Mouse (Mus musculus): ENCODE data around the gene Tgfbr3. TPM values are rescaled to one million over a fixed set of nuclear protein-coding genes. Genes with fewer than 3 reads are reported as not detected.

The Tgfbr3 gene
- polyA plus RNA-seq, 1 experiment from 2014 or later: 23.8 TPM

- no peaks in the 10 kb centered on the region for H3K27me3 ChIP-seq (ENCODE audit: insufficient read depth, low read length)
- no peaks in the 10 kb centered on the region; the same call in 1 of the 2 replicates for H3K36me3 ChIP-seq (ENCODE audit: insufficient read depth)
- DNase-seq (peak; percentile 87), ATAC-seq (ENCODE audit: insufficient read depth) (0 out of 2 replicates have a peak, but pooled peaks have one; percentile 35)
- no peak for TF ChIP-seq CTCF (IDR thresholded peaks at IDR 0.05; ENCODE audit: low read depth)
- no peak overlapping the region for H3K4me3 ChIP-seq (ENCODE audit: low read depth, low read length)
- no peaks in the 10 kb centered on the region for H3K9me3 ChIP-seq (ENCODE audit: low read depth, low read length)
- no peak overlapping the region for H3K4me2 ChIP-seq
- no peak overlapping the region for H3K9ac ChIP-seq
- peaks cover 20% of the 10 kb centered on the region for H3K4me1 ChIP-seq (ENCODE audit: insufficient read depth)
- WGBS: 42% methylated on average over 17 of the region's 17 CpGs
- H3K27ac ChIP-seq (ENCODE audit: low read depth): peak overlapping the region; percentile 67
Observed at GRCm38 (mm10) chr5:107221892-107222669, 67.3 kb downstream of the Tgfbr3 start.

- no peaks in the 10 kb centered on the region for H3K9me3 ChIP-seq (ENCODE audit: low read depth, low read length)
- H3K4me2 ChIP-seq: no peak overlapping the region
- H3K4me3 ChIP-seq (ENCODE audit: low read depth, low read length): no peak overlapping the region
- WGBS: 59% methylated on average over 5 of the region's 5 CpGs
- no peak overlapping the region for H3K9ac ChIP-seq
- H3K27me3 ChIP-seq (ENCODE audit: insufficient read depth, low read length): no peaks in the 10 kb centered on the region
- TF ChIP-seq CTCF (IDR thresholded peaks at IDR 0.05; ENCODE audit: low read depth): no peak
- H3K4me1 ChIP-seq (ENCODE audit: insufficient read depth): peaks cover 21% of the 10 kb centered on the region
- 0 out of 2 replicates have a peak overlapping the region, but pooled peaks have one; percentile 4 for H3K27ac ChIP-seq (ENCODE audit: low read depth)
- ATAC-seq (ENCODE audit: insufficient read depth): no peak
- no peak for DNase-seq
- no peaks in the 10 kb centered on the region for H3K36me3 ChIP-seq (ENCODE audit: insufficient read depth)
Observed at GRCm38 (mm10) chr5:107220936-107221335, 68.5 kb downstream of the Tgfbr3 start.

- Histone ChIP-seq H3K36me3 (ENCODE audit: insufficient read depth) (no peaks in the 10 kb centered on the region), H3K4me1 (ENCODE audit: insufficient read depth) (peaks cover 21% of the 10 kb centered on the region), H3K27ac (ENCODE audit: low read depth) (no peak overlapping the region), H3K27me3 (ENCODE audit: insufficient read depth, low read length) (no peaks in the 10 kb centered on the region), H3K4me3 (ENCODE audit: low read depth, low read length) (no peak overlapping the region), H3K4me2 (no peak overlapping the region), H3K9ac (no peak overlapping the region), H3K9me3 (ENCODE audit: low read depth, low read length) (no peaks in the 10 kb centered on the region)
- 80% methylated on average over 6 of the region's 6 CpGs for WGBS
- no peak for TF ChIP-seq CTCF (IDR thresholded peaks at IDR 0.05; ENCODE audit: low read depth)
- no peak for ATAC-seq (ENCODE audit: insufficient read depth)
- DNase-seq: no peak
Observed at GRCm38 (mm10) chr5:107219883-107220282, 69.5 kb downstream of the Tgfbr3 start.

- no peak for DNase-seq
- no peaks in the 10 kb centered on the region for H3K9me3 ChIP-seq (ENCODE audit: low read depth, low read length)
- H3K9ac ChIP-seq: no peak overlapping the region
- H3K27me3 ChIP-seq (ENCODE audit: insufficient read depth, low read length): no peaks in the 10 kb centered on the region
- H3K36me3 ChIP-seq (ENCODE audit: insufficient read depth): no peaks in the 10 kb centered on the region
- H3K4me1 ChIP-seq (ENCODE audit: insufficient read depth): peaks cover 21% of the 10 kb centered on the region
- H3K4me2 ChIP-seq: no peak overlapping the region
- no peak overlapping the region for H3K27ac ChIP-seq (ENCODE audit: low read depth)
- no peak overlapping the region for H3K4me3 ChIP-seq (ENCODE audit: low read depth, low read length)
- ATAC-seq (ENCODE audit: insufficient read depth): no peak
- no peak for TF ChIP-seq CTCF (IDR thresholded peaks at IDR 0.05; ENCODE audit: low read depth)
- WGBS: 77% methylated on average over 6 of the region's 6 CpGs
Observed at GRCm38 (mm10) chr5:107219318-107219717, 70.1 kb downstream of the Tgfbr3 start.

GRCm38 (mm10) chr5:107218594-107218993, 70.8 kb downstream of the Tgfbr3 start:
- Histone ChIP-seq H3K4me1 (ENCODE audit: insufficient read depth) (peaks cover 22% of the 10 kb centered on the region), H3K4me3 (ENCODE audit: low read depth, low read length) (no peak overlapping the region), H3K27ac (ENCODE audit: low read depth) (no peak overlapping the region), H3K9me3 (ENCODE audit: low read depth, low read length) (no peaks in the 10 kb centered on the region), H3K36me3 (ENCODE audit: insufficient read depth) (no peaks in the 10 kb centered on the region), H3K4me2 (no peak overlapping the region), H3K27me3 (ENCODE audit: insufficient read depth, low read length) (no peaks in the 10 kb centered on the region), H3K9ac (no peak overlapping the region)
- no peak for TF ChIP-seq CTCF (IDR thresholded peaks at IDR 0.05; ENCODE audit: low read depth)
- 69% methylated on average over 3 of the region's 3 CpGs for WGBS
- DNase-seq: no peak
- no peak for ATAC-seq (ENCODE audit: insufficient read depth)

- H3K27me3 ChIP-seq (ENCODE audit: insufficient read depth, low read length): no peaks in the 10 kb centered on the region
- no peak overlapping the region for H3K4me2 ChIP-seq
- H3K9ac ChIP-seq: no peak overlapping the region; the same call in 1 of the 2 replicates
- H3K4me3 ChIP-seq (ENCODE audit: low read depth, low read length): no peak overlapping the region
- ATAC-seq (ENCODE audit: insufficient read depth) (no peak), DNase-seq (no peak)
- H3K9me3 ChIP-seq (ENCODE audit: low read depth, low read length): no peaks in the 10 kb centered on the region
- H3K27ac ChIP-seq (ENCODE audit: low read depth): peak overlapping the region; percentile 70; the same call in 1 of the 2 replicates
- no peak for TF ChIP-seq CTCF (IDR thresholded peaks at IDR 0.05; ENCODE audit: low read depth)
- no peaks in the 10 kb centered on the region for H3K36me3 ChIP-seq (ENCODE audit: insufficient read depth)
- WGBS: 42% methylated on average over 2 of the region's 2 CpGs
- H3K4me1 ChIP-seq (ENCODE audit: insufficient read depth): peaks cover 15% of the 10 kb centered on the region
Observed at GRCm38 (mm10) chr5:107217139-107217538, 72.3 kb downstream of the Tgfbr3 start.

- Histone ChIP-seq H3K4me3 (ENCODE audit: low read depth, low read length) (no peak overlapping the region), H3K9ac (no peak overlapping the region), H3K4me1 (ENCODE audit: insufficient read depth) (peaks cover 13% of the 10 kb centered on the region; the same call in 1 of the 2 replicates), H3K27ac (ENCODE audit: low read depth) (no peak overlapping the region), H3K4me2 (no peak overlapping the region), H3K27me3 (ENCODE audit: insufficient read depth, low read length) (no peaks in the 10 kb centered on the region), H3K9me3 (ENCODE audit: low read depth, low read length) (no peaks in the 10 kb centered on the region), H3K36me3 (ENCODE audit: insufficient read depth) (no peaks in the 10 kb centered on the region)
- no peak for TF ChIP-seq CTCF (IDR thresholded peaks at IDR 0.05; ENCODE audit: low read depth)
- 66% methylated on average over 9 of the region's 9 CpGs for WGBS
- ATAC-seq (ENCODE audit: insufficient read depth) (peak; percentile 63; the same call in 1 of the 2 replicates), DNase-seq (no peak)
Observed at GRCm38 (mm10) chr5:107213373-107214132, 75.9 kb downstream of the Tgfbr3 start.

Measured in lung, embryonic 14.5 days (tissue).